Mouse (Mus musculus): ENCODE measurements around the gene Tnp2.

- TF ChIP-seq CTCF (IDR thresholded peaks at IDR 0.05; ENCODE audit: low read depth) (no peak), EP300 (IDR thresholded peaks at IDR 0.05; ENCODE audit: low read depth) (no peak)
Measured at GRCm38 (mm10) chr16:10812865-10813371, 24.5 kb upstream of the Tnp2 start, which contains the start of gene Gm11172.
